Mouse (Mus musculus) cerebellum, adult 2 months (tissue): Measurements from ENCODE around the gene Slc44a5.

ENCODE experiments used
- CTCF ChIP-seq: fragments of 200-500 bp; IDR thresholded peaks from 2 replicates; pipeline ENCODE4 v1.5.1; 2011; ENCODE audit warnings: low read depth, mild to moderate bottlenecking, control low read depth, low read length, moderate library complexity, borderline replicate concordance; ENCODE audit not compliant: insufficient read depth
- POLR2A ChIP-seq: fragments of 200-500 bp; IDR thresholded peaks from 2 replicates; pipeline ENCODE4 v1.6.1; 2011; ENCODE audit warnings: low read length, control low read depth, borderline replicate concordance; ENCODE audit not compliant: insufficient read depth

DNA sequence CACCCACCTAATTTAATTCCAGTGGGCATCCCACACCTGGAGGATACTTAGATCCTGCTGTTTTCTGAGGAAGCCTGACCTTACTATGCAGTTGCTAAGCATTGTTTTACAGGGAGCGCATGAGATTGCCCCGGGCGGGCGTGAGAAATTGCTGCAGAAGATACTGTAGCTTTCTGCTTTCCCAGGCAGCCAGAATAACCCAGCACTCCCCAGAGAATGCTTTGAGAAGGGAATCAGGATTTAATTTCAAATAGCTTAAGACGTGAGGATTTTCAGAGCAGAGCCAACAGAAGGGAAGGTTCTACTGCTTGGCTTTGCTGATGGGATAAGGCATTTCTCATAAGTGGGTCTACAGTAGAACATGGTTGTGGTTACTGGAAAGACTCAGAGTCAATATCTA is 142.8 kb downstream of the Slc44a5 start:
- no peak for TF ChIP-seq POLR2A
- no peak for TF ChIP-seq CTCF
